Mouse (Mus musculus) embryonic stem cell, embryonic (primary cell): ENCODE results near the gene Hk3.

Source experiments
- CTCF ChIA-PET, 4 experiments: fragments of 300-600 bp in 2 of 4; fragments of 350-600 bp in 2 of 4; sonication (Branson Sonifier 250); formaldehyde crosslinking; loops; one replicate each; lab custom pipeline; 2022; ENCODE audit warnings: inconsistent platforms in 2 of 4; lab: Charles Lee
- POLR2A ChIA-PET, 4 experiments: fragments of 300-600 bp in 2 of 4; fragments of 350-600 bp in 2 of 4; sonication (Branson Sonifier 250); formaldehyde crosslinking; loops; one replicate each; lab custom pipeline; 2022; ENCODE audit warnings: antibody characterized with exemption in 4 of 4, inconsistent platforms in 1 of 4; lab: Charles Lee

Hk3 gene

DNA sequence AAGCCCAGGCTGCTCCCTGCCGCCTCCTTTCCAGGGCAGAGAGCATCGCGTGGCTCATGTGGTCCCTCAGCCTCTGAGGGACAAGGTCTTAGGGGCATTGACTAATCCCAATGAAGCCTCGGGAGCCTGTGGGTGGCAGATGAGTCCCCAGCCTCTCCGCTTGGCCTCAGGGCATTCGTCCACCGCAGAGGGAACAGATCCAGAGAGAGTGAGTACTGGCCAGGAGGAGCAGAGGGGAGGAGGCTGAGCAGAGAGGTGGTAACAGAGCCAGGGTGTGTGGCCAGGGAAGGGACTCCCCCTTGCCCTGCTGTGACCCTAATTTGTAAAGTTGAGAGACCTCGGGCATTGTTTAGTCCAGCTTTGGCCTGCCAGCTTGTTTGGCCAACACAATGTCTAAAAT is 42.4 kb downstream of the Hk3 start:
- CTCF ChIA-PET, result interaction anchor here in 3 of 4 experiments (0.5 to 2.2 kb wide), 3 partner anchors 179 to 262 kb away, joined by 3 to 7 read pairs (median 6); no protein-coding TSS in a partner anchor
- POLR2A ChIA-PET, result interaction anchor here in 1 of 4 experiments (0.7 kb wide), 1 partner anchor 1149 kb away, joined by 3 read pairs; no protein-coding TSS in a partner anchor

GRCm38 (mm10) chr13:54975546-54975945 is 45.6 kb downstream of the Hk3 start:
- POLR2A ChIA-PET, result no interaction called here
- CTCF ChIA-PET, result interaction anchor here in 2 of 4 experiments (0.5 to 0.6 kb wide), 2 partner anchors 66 to 185 kb away, joined by 3 read pairs; no protein-coding TSS in a partner anchor

DNA sequence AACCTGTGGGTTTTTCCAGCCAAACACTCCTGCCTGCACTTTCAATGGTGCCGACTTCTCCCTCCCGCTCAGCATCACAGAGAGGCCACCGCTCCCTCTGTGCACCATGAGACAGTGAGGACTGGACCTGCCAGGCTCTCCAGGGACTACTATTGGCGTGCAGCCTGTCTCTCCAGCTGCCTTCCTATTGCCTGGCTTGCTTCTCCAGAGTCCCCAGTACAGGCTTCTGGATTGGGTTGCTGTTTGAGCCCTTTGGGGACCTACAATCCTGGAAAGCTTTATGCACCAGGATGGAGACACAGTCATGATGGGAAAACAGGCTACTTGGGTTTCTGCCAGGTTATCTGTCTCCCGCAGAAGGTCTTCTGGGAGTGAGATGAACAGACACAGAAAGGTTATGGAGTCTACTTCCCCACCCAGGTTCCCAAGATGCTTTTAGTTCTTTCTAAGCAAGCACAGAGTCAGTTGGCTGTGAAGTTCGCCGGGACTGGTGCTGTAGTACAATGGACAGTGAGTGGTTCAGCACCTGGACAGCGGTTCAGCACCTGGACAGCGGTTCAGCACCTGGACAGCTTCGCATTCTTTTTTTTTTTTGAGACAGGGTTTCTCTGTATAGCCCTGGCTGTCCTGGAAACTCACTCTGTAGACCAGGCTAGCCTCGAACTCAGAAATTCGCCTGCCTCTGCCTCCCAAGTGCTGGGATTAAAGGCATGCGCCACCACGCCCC is 50.5 kb downstream of the Hk3 start:
- ChIA-PET POLR2A (interaction anchor here in 3 of 4 experiments (0.6 to 1.5 kb wide), 4 partner anchors 10 to 141 kb away, joined by 3 to 5 read pairs (median 3); no protein-coding TSS in a partner anchor), CTCF (no interaction called here)

DNA sequence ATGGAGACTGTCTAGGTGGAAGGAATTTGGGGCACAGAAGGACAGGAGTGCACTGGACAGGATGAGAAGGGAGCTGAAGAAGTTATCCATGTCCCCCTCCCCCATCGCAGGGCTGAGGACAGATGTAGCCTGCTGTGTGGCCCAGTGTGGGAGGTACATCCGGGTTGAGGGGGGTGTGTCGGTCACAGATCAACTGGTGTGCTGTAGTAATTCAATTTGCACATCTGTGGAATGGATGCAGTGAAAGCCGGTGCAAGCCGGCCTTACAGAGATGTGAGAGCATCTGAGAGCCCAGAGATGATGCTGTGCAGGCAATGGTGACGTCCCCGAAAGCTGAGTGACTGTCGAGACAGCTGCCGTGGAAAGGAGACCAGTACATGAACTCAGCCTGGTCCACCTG is 51.7 kb downstream of the Hk3 start:
- ChIA-PET CTCF (interaction anchor here in 1 of 4 experiments (0.6 kb wide), 1 partner anchor 150 kb away, joined by 3 read pairs; no protein-coding TSS in a partner anchor), POLR2A (interaction anchor here in 2 of 4 experiments (1.2 to 1.8 kb wide), 3 partner anchors 11 to 140 kb away, joined by 3 to 5 read pairs (median 4); no protein-coding TSS in a partner anchor)

DNA sequence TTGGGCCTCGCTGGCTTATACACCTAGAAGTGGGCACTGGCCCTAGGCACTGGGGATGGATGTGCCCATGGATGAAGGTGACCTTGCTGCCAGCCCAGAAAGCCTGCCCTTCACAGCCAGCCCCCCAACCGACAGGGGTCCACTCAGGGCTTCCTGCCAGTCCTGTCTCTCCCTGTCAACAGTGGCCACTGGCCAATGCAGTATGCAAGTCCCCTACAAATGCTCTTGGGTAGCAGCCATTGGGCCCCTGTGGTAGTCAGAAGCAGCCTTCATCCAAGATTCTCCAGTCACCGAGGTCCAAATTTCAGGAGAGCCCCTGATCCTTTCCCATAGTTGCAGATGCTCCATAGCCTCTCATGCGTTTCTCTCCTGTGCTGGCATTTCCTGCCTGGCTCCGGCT is 52.5 kb downstream of the Hk3 start:
- ChIA-PET POLR2A (interaction anchor here in 1 of 4 experiments (1.8 kb wide), 1 partner anchor 20 kb away, joined by 4 read pairs; no protein-coding TSS in a partner anchor), CTCF (no interaction called here)

- POLR2A ChIA-PET, result interaction anchor here in 1 of 4 experiments (0.9 kb wide), 1 partner anchor 40 kb away, joined by 3 read pairs; no protein-coding TSS in a partner anchor
- CTCF ChIA-PET, result no interaction called here
Measured at GRCm38 (mm10) chr13:54967501-54967900, 53.7 kb downstream of the Hk3 start.

- ChIA-PET CTCF (interaction anchor here in 2 of 4 experiments (0.6 to 1.3 kb wide), 2 partner anchors 156 to 160 kb away, joined by 3 to 6 read pairs; no protein-coding TSS in a partner anchor), POLR2A (interaction anchor here in 1 of 4 experiments (1.2 kb wide), 1 partner anchor 10 kb away, joined by 3 read pairs; no protein-coding TSS in a partner anchor)
Measured at GRCm38 (mm10) chr13:54965256-54965655, 55.9 kb downstream of the Hk3 start.

DNA sequence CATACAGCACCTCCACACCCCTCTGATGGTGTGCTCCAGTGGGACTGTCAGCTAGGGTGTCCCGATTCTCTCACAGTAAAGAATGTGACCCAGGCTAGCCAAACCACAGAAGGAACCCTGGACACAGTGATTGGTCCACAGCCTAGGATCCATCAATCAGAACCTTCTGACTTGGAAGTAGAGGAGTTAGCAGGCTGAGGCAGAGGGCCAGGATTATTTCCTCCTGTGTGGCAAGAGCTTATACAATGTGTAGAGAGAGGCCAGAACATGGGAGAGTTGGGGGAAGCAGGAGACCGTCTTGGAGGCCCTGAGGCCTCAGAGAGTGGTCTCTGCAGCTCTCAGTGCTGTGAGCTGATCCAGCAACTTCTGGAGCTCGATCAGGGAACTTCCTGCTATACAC is 60.7 kb downstream of the Hk3 start:
- POLR2A ChIA-PET, result interaction anchor here in 3 of 4 experiments (0.6 to 1.3 kb wide), 4 partner anchors 10 to 1690 kb away, joined by 3 to 4 read pairs (median 3); no protein-coding TSS in a partner anchor
- CTCF ChIA-PET, result no interaction called here

- ChIA-PET POLR2A (interaction anchor here in 2 of 4 experiments (0.6 to 2.3 kb wide), 3 partner anchors 10 to 237 kb away, joined by 3 to 5 read pairs (median 4); no protein-coding TSS in a partner anchor), CTCF (interaction anchor here in 1 of 4 experiments (0.6 kb wide), 1 partner anchor 160 kb away, joined by 3 read pairs; no protein-coding TSS in a partner anchor)
Measured at GRCm38 (mm10) chr13:54959842-54960241, 61.3 kb downstream of the Hk3 start.

DNA sequence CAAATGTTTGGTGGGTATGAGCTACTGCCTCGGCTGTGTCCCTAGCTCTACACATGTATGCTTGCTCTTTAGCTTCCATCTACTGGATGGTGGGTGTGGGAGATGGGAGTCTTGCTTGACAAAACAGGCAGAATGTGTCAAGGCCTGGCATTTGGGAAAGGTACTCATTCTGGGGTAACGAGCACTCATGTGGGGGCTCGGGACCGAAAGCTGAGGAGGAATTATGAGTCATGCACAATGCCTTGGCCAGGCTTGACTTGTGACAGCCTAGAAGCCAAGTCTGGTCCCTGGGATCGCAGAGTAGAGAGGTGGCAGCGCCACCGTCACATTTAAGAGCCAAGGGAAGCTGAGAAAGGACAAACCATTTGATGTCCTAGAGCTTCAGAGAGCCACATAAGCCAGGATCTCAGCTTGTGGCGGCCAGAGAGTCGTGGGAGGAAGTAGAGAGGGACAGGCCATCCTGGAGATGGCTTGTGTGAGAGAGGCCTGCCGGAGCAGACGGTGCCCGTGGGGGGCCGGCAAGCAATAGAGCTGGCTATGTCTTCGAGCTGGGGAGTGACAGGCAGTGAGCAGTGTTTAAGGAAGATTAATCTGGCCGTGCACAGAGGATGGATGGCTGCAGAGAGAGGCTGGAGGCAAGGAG is 62.0 kb downstream of the Hk3 start:
- ChIA-PET CTCF (no interaction called here), POLR2A (interaction anchor here in 1 of 4 experiments (0.5 to 2.3 kb wide), 2 partner anchors 11 to 583 kb away, joined by 3 to 5 read pairs; no protein-coding TSS in a partner anchor)

DNA sequence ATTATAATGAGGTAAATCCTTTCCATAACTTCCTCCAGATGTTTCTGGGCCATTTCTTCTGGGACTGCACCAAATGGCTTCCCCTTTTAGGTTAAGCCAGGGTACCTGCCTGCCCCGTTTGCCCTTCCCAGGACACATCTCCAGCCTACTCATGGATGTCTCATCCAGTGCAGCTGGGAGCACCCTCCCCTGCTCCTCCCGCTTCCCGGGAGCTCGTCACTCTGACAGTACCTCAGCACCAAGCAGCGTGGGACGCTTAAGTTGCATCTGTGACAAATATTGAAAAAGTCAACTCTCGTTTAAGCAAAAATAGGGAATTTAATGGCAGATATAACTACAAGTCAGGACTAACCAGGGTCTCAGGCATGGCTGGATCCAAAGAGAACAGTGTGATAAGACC is 63.9 kb downstream of the Hk3 start:
- ChIA-PET POLR2A (no interaction called here), CTCF (interaction anchor here in 1 of 4 experiments (1.4 kb wide), 1 partner anchor 158 kb away, joined by 6 read pairs; no protein-coding TSS in a partner anchor)
